Mouse (Mus musculus) lung, embryonic 15.5 days (tissue): Measurements from ENCODE around the gene Crybb3. TPM values are rescaled to one million over a fixed set of nuclear protein-coding genes. Genes with fewer than 3 reads are reported as not detected.

Experiments used
- ATAC-seq: fragments of 200-750 bp; cut with Nextera tagmentation; 2 replicates; pipeline ENCODE4 v1.8.0; 2017; ENCODE audit warnings: moderate number of reproducible peaks, borderline replicate concordance; ENCODE audit not compliant: low FRiP score, low TSS enrichment; ENCODE audit errors: extremely low read depth
- H3K27ac ChIP-seq: fragments of 300-500 bp; sonication (generic); 2 replicates; pipeline ENCODE4 v1.5.1; 2015; ENCODE audit warnings: moderate library complexity, mild to moderate bottlenecking, inconsistent platforms
- H3K27me3 ChIP-seq: fragments of 300-500 bp; sonication (generic); 2 replicates; pipeline ENCODE4 v1.6.1; 2015; ENCODE audit warnings: inconsistent platforms
- H3K36me3 ChIP-seq: fragments of 300-500 bp; sonication (generic); 2 replicates; pipeline ENCODE4 v1.6.1; 2015; ENCODE audit warnings: inconsistent platforms
- H3K4me1 ChIP-seq: fragments of 300-500 bp; sonication (generic); 2 replicates; pipeline ENCODE4 v1.6.1; 2015; ENCODE audit warnings: inconsistent platforms
- H3K4me2 ChIP-seq: fragments of 300-500 bp; sonication (generic); 2 replicates; pipeline ENCODE4 v1.6.1; 2015; ENCODE audit warnings: inconsistent platforms, mild to moderate bottlenecking, moderate library complexity
- H3K4me3 ChIP-seq: fragments of 300-500 bp; sonication (generic); 2 replicates; pipeline ENCODE4 v1.5.1; 2015; ENCODE audit warnings: mild to moderate bottlenecking, inconsistent platforms
- H3K9ac ChIP-seq: fragments of 300-500 bp; sonication (generic); 2 replicates; pipeline ENCODE4 v1.6.1; 2015; ENCODE audit warnings: inconsistent platforms
- H3K9me3 ChIP-seq: fragments of 300-500 bp; sonication (generic); 2 replicates; pipeline ENCODE4 v1.6.1; 2016; ENCODE audit warnings: inconsistent platforms
- WGBS: fragments of 180-500 bp; shearing (Covaris S2); methylation state at CpG from one replicate; pipeline ENCODE4 v1.1.7; 2015; 5-methylcytosine and 5-hydroxymethylcytosine counted together
- polyA plus RNA-seq: library from polyadenylated mRNA; unstranded; fragments of >200 nt; fragmentation: Nextera tagmentation; extraction: Ambion mirVana; gene quantifications from 2 replicates; pipeline ENCODE4 v1.2.1, GENCODE M21; 2015

The Crybb3 gene
- polyA plus RNA-seq = 0.42 and 0.57 TPM in 2 replicates

DNA sequence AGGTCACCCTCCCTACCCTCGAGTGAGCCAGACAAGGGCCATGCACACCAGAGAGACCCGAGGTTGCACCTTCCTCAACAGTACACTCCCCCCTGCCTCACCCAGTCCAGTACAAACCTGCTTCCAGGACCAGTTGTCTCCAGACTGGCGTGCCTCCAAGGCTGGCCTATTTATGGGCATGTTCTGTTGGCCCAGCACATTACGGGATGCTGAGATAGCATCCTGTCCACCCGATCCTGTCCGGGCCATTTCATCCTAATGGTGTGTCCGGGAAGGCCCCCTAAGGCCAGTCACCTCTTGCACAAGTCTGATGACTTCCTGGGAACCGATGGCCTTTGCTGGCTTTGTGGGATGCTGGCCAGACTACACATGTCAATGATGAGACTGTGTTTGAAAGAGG is at the start of gene Crybb3:
Gene Crybb3 (minus strand): TSS at position 146 of the 400 bp plus-strand sequence.
- Histone ChIP-seq H3K4me2 (no peak within 1 kb of the TSS), H3K9ac (no peak within 1 kb of the TSS), H3K4me1 (0 out of 2 replicates have a peak, but pooled peaks cover 3% of the 10 kb centered on the region), H3K4me3 (no peak within 1 kb of the TSS), H3K9me3 (no peaks in the 10 kb centered on the region), H3K36me3 (no peaks in the 10 kb centered on the region), H3K27ac (no peak within 1 kb of the TSS), H3K27me3 (no peaks in the 10 kb centered on the region)
- 70% methylated on average over 8 of the region's 8 CpGs for WGBS
- ATAC-seq = no peak

DNA sequence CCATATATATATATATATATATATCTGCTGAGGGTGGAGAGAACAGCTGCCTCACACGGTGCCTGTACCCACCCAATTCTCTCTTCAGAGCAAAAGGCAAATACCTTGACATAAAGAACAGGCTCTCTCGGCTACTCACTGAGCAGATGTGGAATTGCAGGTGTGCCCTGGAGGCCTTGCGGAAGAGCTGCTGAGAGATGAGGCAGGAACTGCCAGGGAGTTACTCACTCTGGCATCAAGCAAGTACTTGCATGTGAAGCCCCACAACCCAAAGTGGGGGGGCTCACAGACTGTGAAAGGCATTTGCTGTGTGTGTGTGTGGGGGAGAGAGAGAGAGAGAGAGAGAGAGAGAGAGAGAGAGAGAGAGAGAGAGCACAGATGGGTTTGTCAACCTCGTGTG is 47.0 kb upstream of the Crybb3 start:
- H3K27me3 ChIP-seq = no peaks in the 10 kb centered on the region
- H3K4me2 ChIP-seq = no peak overlapping the region
- no peaks in the 10 kb centered on the region for H3K9me3 ChIP-seq
- WGBS = 47% methylated on average over 4 of the region's 4 CpGs
- no peak overlapping the region for H3K4me3 ChIP-seq
- H3K36me3 ChIP-seq = no peaks in the 10 kb centered on the region
- no peak overlapping the region for H3K9ac ChIP-seq
- peaks cover 32% of the 10 kb centered on the region for H3K4me1 ChIP-seq
- H3K27ac ChIP-seq = no peak overlapping the region
- no peak for ATAC-seq

DNA sequence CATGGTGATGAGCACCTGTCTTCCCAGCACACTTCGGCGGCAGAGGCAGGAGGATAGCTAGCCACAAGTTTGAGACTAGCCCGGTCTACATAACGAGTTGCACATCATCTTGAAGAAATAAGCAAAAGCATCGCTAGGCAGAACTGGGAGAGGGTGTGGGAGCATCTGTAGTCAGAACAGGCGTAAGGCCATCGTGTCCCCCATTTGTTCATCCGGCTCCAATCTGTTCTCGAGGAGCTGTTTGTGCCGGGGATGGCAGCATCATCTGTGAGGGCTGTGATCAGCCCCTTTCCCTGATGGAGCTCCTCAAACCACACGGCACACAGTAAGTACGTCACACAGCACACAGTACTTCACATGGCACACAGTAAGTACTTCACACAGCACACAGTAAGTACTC is 45.1 kb upstream of the Crybb3 start:
- 90% methylated on average over 12 of the region's 12 CpGs for WGBS

GRCm38 (mm10) chr5:113123693-113124092 is 42.3 kb upstream of the Crybb3 start:
- Histone ChIP-seq H3K27ac (no peak overlapping the region), H3K4me1 (peaks cover 45% of the 10 kb centered on the region)

More for the DNA sequence above, 45.1 kb upstream of the Crybb3 start:
- Histone ChIP-seq H3K9ac (no peak overlapping the region), H3K4me1 (peaks cover 31% of the 10 kb centered on the region), H3K27ac (no peak overlapping the region), H3K4me2 (no peak overlapping the region), H3K9me3 (no peaks in the 10 kb centered on the region), H3K36me3 (no peaks in the 10 kb centered on the region), H3K27me3 (no peaks in the 10 kb centered on the region), H3K4me3 (no peak overlapping the region)
- no peak for ATAC-seq

DNA sequence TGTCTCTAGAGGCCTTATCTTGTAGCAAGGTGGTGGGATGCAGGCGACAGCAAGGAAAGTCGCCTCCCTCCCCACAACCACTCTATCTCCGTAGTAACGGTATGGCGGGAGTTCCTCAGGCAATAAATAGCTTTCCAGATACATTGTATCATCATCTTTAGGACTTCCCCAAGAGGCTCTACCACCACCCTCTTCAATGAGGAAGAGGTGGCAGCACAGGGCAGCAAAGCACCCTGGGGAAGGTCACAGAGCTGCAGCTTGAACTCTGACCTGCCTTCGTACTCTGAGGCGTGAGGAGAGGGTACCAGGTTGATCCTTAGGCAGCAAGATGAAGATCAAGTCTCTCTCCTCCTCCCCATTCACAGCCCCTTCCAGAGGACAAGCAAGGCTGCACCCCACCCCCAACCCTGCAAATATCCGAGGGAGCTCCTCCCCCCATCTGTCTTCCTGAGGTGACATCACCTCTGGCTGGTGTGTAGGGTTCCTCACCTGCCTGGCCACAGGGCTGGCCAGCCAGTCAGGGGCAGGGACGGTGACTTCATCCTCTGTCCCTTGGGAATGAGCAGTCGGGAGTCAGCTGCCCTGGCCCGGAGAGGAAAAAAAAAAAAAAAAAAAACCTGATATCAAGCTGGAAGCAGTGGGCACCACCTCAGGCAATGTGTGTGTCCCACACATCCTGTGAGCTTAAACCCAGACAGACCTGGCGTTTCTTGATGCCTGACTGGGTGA is 41.1 kb upstream of the Crybb3 start:
- Histone ChIP-seq H3K4me2 (no peak overlapping the region), H3K36me3 (no peaks in the 10 kb centered on the region), H3K9ac (no peak overlapping the region), H3K4me3 (no peak overlapping the region), H3K27ac (peak overlapping the region; percentile 82; the same call in 1 of the 2 replicates), H3K4me1 (peaks cover 44% of the 10 kb centered on the region), H3K27me3 (no peaks in the 10 kb centered on the region), H3K9me3 (no peaks in the 10 kb centered on the region)
- 23% methylated on average over 12 of the region's 12 CpGs for WGBS
- no peak for ATAC-seq

More at GRCm38 (mm10) chr5:113123693-113124092, 42.3 kb upstream of the Crybb3 start:
- Histone ChIP-seq H3K36me3 (no peaks in the 10 kb centered on the region), H3K4me2 (no peak overlapping the region), H3K9ac (no peak overlapping the region), H3K27me3 (no peaks in the 10 kb centered on the region), H3K4me3 (no peak overlapping the region), H3K9me3 (no peaks in the 10 kb centered on the region)
- WGBS = 66% methylated on average over 10 of the region's 10 CpGs
- ATAC-seq = no peak

GRCm38 (mm10) chr5:113121591-113121875 is 40.1 kb upstream of the Crybb3 start:
- H3K9ac ChIP-seq = no peak overlapping the region
- H3K9me3 ChIP-seq = no peaks in the 10 kb centered on the region
- H3K27me3 ChIP-seq = no peaks in the 10 kb centered on the region
- peak overlapping the region; percentile 4; the same call in 1 of the 2 replicates for H3K4me2 ChIP-seq
- no peak for ATAC-seq
- no peaks in the 10 kb centered on the region for H3K36me3 ChIP-seq
- whole genome bisulfite sequencing = 43% methylated on average over 6 of the region's 6 CpGs
- no peak overlapping the region for H3K4me3 ChIP-seq
- peak overlapping the region; percentile 82 for H3K27ac ChIP-seq
- H3K4me1 ChIP-seq = peaks cover 44% of the 10 kb centered on the region

- Histone ChIP-seq H3K4me2 (no peak overlapping the region), H3K27ac (peak overlapping the region; percentile 82), H3K9ac (no peak overlapping the region), H3K4me1 (peaks cover 44% of the 10 kb centered on the region), H3K4me3 (no peak overlapping the region), H3K36me3 (no peaks in the 10 kb centered on the region), H3K9me3 (no peaks in the 10 kb centered on the region), H3K27me3 (no peaks in the 10 kb centered on the region)
- ATAC-seq = peak; percentile 16; the same call in 1 of the 2 replicates
- 17% methylated on average over 15 of the region's 15 CpGs for WGBS
Observed at GRCm38 (mm10) chr5:113120741-113121590, 39.6 kb upstream of the Crybb3 start.

GRCm38 (mm10) chr5:113119861-113120465 is 38.6 kb upstream of the Crybb3 start:
- Histone ChIP-seq H3K27ac (peak overlapping the region; percentile 8; the same call in 1 of the 2 replicates), H3K9ac (no peak overlapping the region), H3K4me3 (no peak overlapping the region), H3K27me3 (no peaks in the 10 kb centered on the region), H3K4me1 (peaks cover 44% of the 10 kb centered on the region), H3K36me3 (no peaks in the 10 kb centered on the region), H3K9me3 (no peaks in the 10 kb centered on the region), H3K4me2 (no peak overlapping the region)
- 45% methylated on average over 13 of the region's 13 CpGs for WGBS
- no peak for ATAC-seq

DNA sequence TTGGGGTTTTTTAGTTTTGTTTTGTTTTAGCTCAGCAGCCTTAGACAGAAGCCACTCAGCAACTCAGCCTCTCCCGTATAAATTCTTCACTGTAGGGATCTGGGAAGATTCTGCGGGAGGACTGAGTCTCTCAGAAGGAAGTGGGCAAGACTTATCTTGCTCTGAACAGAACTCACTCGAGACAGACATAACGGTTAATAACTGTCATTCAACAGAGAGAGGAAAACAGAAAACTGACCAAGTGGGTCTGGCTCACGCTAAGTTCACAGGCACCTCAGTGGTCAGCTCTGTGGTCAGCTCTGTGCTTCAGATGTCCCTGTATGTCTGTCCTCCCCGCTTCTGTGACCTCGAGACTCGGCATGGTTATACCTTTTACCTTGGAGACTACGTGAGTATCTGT is 37.9 kb upstream of the Crybb3 start:
- Histone ChIP-seq H3K27me3 (no peaks in the 10 kb centered on the region), H3K9me3 (no peaks in the 10 kb centered on the region), H3K4me2 (no peak overlapping the region), H3K4me3 (no peak overlapping the region), H3K36me3 (no peaks in the 10 kb centered on the region), H3K9ac (no peak overlapping the region), H3K4me1 (peaks cover 48% of the 10 kb centered on the region), H3K27ac (0 out of 2 replicates have a peak overlapping the region, but pooled peaks have one; percentile 8)
- no peak for ATAC-seq
- 63% methylated on average over 9 of the region's 9 CpGs for WGBS

- Histone ChIP-seq H3K4me3 (no peak overlapping the region), H3K36me3 (no peaks in the 10 kb centered on the region), H3K4me2 (no peak overlapping the region), H3K27ac (no peak overlapping the region), H3K4me1 (peaks cover 54% of the 10 kb centered on the region), H3K27me3 (no peaks in the 10 kb centered on the region), H3K9me3 (no peaks in the 10 kb centered on the region), H3K9ac (no peak overlapping the region)
- WGBS = 31% methylated on average over 6 of the region's 6 CpGs
- no peak for ATAC-seq
Observed at GRCm38 (mm10) chr5:113118695-113119094, 37.3 kb upstream of the Crybb3 start.

DNA sequence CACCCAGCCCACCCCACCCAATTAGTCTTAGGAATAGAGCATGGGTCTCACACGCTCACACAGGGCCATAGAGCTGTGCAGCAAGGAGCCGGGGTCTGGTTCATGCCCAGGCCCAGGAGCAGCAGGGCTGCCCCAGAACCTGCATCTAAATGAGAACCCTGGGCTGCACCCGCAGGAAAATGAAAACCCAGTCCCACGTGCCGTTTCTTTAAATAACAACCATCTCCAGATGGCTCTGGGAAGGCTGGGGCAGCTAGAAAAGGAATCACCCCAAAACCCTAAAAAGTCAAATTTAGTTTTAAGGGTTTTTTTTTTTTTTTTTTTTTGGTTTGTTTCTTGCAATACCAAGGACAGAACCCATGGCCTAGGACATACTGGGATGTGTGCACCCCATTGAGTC is 36.0 kb upstream of the Crybb3 start:
- Histone ChIP-seq H3K36me3 (no peaks in the 10 kb centered on the region), H3K27ac (no peak overlapping the region), H3K9ac (no peak overlapping the region), H3K9me3 (no peaks in the 10 kb centered on the region), H3K4me3 (no peak overlapping the region), H3K4me2 (no peak overlapping the region), H3K4me1 (peaks cover 60% of the 10 kb centered on the region), H3K27me3 (no peaks in the 10 kb centered on the region)
- WGBS = 82% methylated on average over 5 of the region's 5 CpGs
- ATAC-seq = no peak

GRCm38 (mm10) chr5:113115896-113116295 is 34.5 kb upstream of the Crybb3 start:
- Histone ChIP-seq H3K27ac (no peak overlapping the region), H3K27me3 (no peaks in the 10 kb centered on the region), H3K4me3 (no peak overlapping the region), H3K36me3 (no peaks in the 10 kb centered on the region), H3K9ac (no peak overlapping the region), H3K4me2 (no peak overlapping the region), H3K4me1 (peaks cover 58% of the 10 kb centered on the region), H3K9me3 (no peaks in the 10 kb centered on the region)
- no peak for ATAC-seq
- 58% methylated on average over 10 of the region's 10 CpGs for WGBS
